Mouse (Mus musculus): ENCODE data around the gene Gm21985.
"Not testable (repeated sequence)": the region's sequence is repeated elsewhere in the genome, so short reads cannot be mapped to it uniquely, and the experiment has no call there.

Gm21985 gene

GRCm38 (mm10) chr2:112265448-112266241 lies 469 bp upstream of the Gm21985 start, which contains the start of gene Slc12a6:
Gene Slc12a6, plus strand, starts transcription at chr2:112265825.
- DNase-seq (ENCODE audit: low spot score) = peak; percentile 92

- DNase-seq (ENCODE audit: low spot score) = peak; percentile 9
Measured at GRCm38 (mm10) chr2:112266780-112267179, 666 bp downstream of the Gm21985 start.

- no peak for DNase-seq (ENCODE audit: low spot score)
Measured at GRCm38 (mm10) chr2:112267547-112268269, 1.6 kb downstream of the Gm21985 start.

GRCm38 (mm10) chr2:112270011-112270410 lies 3.9 kb downstream of the Gm21985 start:
- no peak for DNase-seq (ENCODE audit: low spot score)

- no peak for DNase-seq (ENCODE audit: low spot score)
Measured at GRCm38 (mm10) chr2:112272909-112273308, 6.8 kb downstream of the Gm21985 start.

- no peak for DNase-seq (ENCODE audit: low spot score)
Measured at GRCm38 (mm10) chr2:112273474-112273873, 7.4 kb downstream of the Gm21985 start.

GRCm38 (mm10) chr2:112276870-112277269 lies 10.8 kb downstream of the Gm21985 start:
- DNase-seq (ENCODE audit: low spot score) = no peak

GRCm38 (mm10) chr2:112282846-112283245 lies 16.7 kb downstream of the Gm21985 start:
- DNase-seq (ENCODE audit: low spot score) = no peak

- peak; percentile 84 for DNase-seq (ENCODE audit: low spot score)
Measured at GRCm38 (mm10) chr2:112284363-112285030, 18.4 kb downstream of the Gm21985 start.

GRCm38 (mm10) chr2:112285031-112285390 lies 18.9 kb downstream of the Gm21985 start:
- no peak for DNase-seq (ENCODE audit: low spot score)

- not testable (repeated sequence) for DNase-seq (ENCODE audit: low spot score)
Measured at GRCm38 (mm10) chr2:112286062-112286461, 19.9 kb downstream of the Gm21985 start.

- DNase-seq (ENCODE audit: low spot score) = no peak
Measured at GRCm38 (mm10) chr2:112287059-112287458, 20.9 kb downstream of the Gm21985 start.

- DNase-seq (ENCODE audit: low spot score) = no peak
Measured at GRCm38 (mm10) chr2:112289507-112289906, 23.4 kb downstream of the Gm21985 start.

GRCm38 (mm10) chr2:112292823-112293222 lies 26.7 kb downstream of the Gm21985 start:
- DNase-seq (ENCODE audit: low spot score) = no peak

- no peak for DNase-seq (ENCODE audit: low spot score)
Measured at GRCm38 (mm10) chr2:112296211-112296610, 30.1 kb downstream of the Gm21985 start.

- DNase-seq (ENCODE audit: low spot score) = no peak
Measured at GRCm38 (mm10) chr2:112298221-112298620, 32.1 kb downstream of the Gm21985 start.

GRCm38 (mm10) chr2:112308671-112309070 lies 42.6 kb downstream of the Gm21985 start:
- DNase-seq (ENCODE audit: low spot score) = no peak

GRCm38 (mm10) chr2:112309161-112309600 lies 43.1 kb downstream of the Gm21985 start:
- no peak for DNase-seq (ENCODE audit: low spot score)

GRCm38 (mm10) chr2:112315638-112316037 lies 49.5 kb downstream of the Gm21985 start:
- DNase-seq (ENCODE audit: low spot score) = no peak

GRCm38 (mm10) chr2:112318227-112318626 lies 52.1 kb downstream of the Gm21985 start:
- DNase-seq (ENCODE audit: low spot score) = no peak

GRCm38 (mm10) chr2:112318905-112319304 lies 52.8 kb downstream of the Gm21985 start:
- no peak for DNase-seq (ENCODE audit: low spot score)

GRCm38 (mm10) chr2:112328069-112328777 lies 62.1 kb downstream of the Gm21985 start:
- DNase-seq (ENCODE audit: low spot score) = no peak
